Mouse (Mus musculus): ENCODE measurements around the gene Acot12. TPM values are rescaled to one million over a fixed set of nuclear protein-coding genes. Genes with fewer than 3 reads are reported as not detected.

Acot12 gene
- polyA plus RNA-seq, 1 experiment from 2014 or later, result not detected

- H3K36me3 ChIP-seq, result peaks cover 65% of the 10 kb centered on the region
- no peak overlapping the region for H3K9ac ChIP-seq (replicated peaks)
- no peaks in the 10 kb centered on the region for H3K4me1 ChIP-seq
- H3K9me3 ChIP-seq, result no peaks in the 10 kb centered on the region
- ATAC-seq (ENCODE audit: low FRiP score, low read depth), result no peak
- H3K4me2 ChIP-seq (replicated peaks), result no peak overlapping the region
- 87% methylated on average over 5 of the region's 5 CpGs for WGBS
- H3K27ac ChIP-seq (replicated peaks), result no peak overlapping the region
- no peak overlapping the region for H3K4me3 ChIP-seq
- no peaks in the 10 kb centered on the region for H3K27me3 ChIP-seq
Observed at GRCm38 (mm10) chr13:91801726-91802125, 60.4 kb downstream of the Acot12 start.

- Histone ChIP-seq H3K4me1 (peaks cover 6% of the 10 kb centered on the region; the same call in 1 of the 2 replicates), H3K9ac (replicated peaks) (peak within 1 kb of the TSS; percentile 80), H3K27ac (replicated peaks) (peak within 1 kb of the TSS; percentile 85), H3K27me3 (no peaks in the 10 kb centered on the region), H3K36me3 (peaks cover 19% of the 10 kb centered on the region), H3K4me2 (replicated peaks) (peak within 1 kb of the TSS; percentile 68), H3K9me3 (no peaks in the 10 kb centered on the region), H3K4me3 (peak within 1 kb of the TSS; percentile 68)
- WGBS, result 0% methylated on average over 50 of the region's 50 CpGs
- ATAC-seq (ENCODE audit: low FRiP score, low read depth), result peak; percentile 99
Observed at GRCm38 (mm10) chr13:91807155-91807839, 66.0 kb downstream of the Acot12 start, which contains the start of gene Zcchc9. TSS of gene Zcchc9 (minus strand) at chr13:91807705.

DNA sequence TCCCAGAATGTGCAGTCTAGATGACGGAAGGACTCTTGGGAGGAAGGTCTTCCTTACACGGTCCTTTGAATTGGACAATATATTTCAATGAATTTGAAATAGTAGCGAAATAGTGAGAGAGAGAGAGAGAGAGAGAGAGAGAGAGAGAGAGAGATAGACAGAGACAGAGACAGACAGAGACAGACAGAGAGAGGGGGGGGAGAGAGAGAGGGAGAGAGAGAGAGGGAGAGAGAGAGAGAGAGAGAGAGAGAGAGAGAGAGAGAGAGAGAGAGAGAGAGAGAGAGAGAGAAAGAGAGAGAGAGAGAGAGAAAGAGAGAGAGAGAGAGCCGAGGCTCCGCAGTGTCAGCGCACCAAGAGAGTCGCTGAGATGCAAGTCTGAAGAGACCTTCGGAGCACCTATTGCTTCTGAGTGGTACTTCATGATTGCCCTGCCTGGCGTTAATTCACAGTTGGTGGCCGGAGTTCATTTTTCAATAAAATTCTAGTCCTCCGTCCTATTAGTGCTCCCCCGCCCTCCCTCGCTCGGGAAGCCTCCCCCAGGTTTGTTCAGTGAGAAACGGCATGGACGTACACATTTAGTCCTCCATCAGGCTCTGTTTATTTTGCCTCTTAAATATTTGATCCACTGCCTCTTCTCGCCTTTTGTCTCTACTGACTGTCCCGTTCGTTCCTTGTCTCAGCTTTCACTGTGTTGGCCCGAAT, 66.7 kb downstream of the Acot12 start:
- ATAC-seq (ENCODE audit: low FRiP score, low read depth), result no peak
- peaks cover 19% of the 10 kb centered on the region for H3K36me3 ChIP-seq
- WGBS, result 43% methylated on average over 20 of the region's 20 CpGs
- peak overlapping the region; percentile 68 for H3K4me2 ChIP-seq (replicated peaks)
- peak overlapping the region; percentile 68 for H3K4me3 ChIP-seq
- H3K27ac ChIP-seq (replicated peaks), result peak overlapping the region; percentile 85
- no peaks in the 10 kb centered on the region for H3K9me3 ChIP-seq
- H3K9ac ChIP-seq (replicated peaks), result peak overlapping the region; percentile 80
- H3K27me3 ChIP-seq, result no peaks in the 10 kb centered on the region
- H3K4me1 ChIP-seq, result peaks cover 6% of the 10 kb centered on the region; the same call in 1 of the 2 replicates

- no peak overlapping the region for H3K27ac ChIP-seq (replicated peaks)
- H3K4me2 ChIP-seq (replicated peaks), result no peak overlapping the region
- 39% methylated on average over 2 of the region's 2 CpGs for WGBS
- no peak overlapping the region for H3K9ac ChIP-seq (replicated peaks)
- H3K4me1 ChIP-seq, result peaks cover 6% of the 10 kb centered on the region; the same call in 1 of the 2 replicates
- no peaks in the 10 kb centered on the region for H3K27me3 ChIP-seq
- ATAC-seq (ENCODE audit: low FRiP score, low read depth), result no peak
- peaks cover 15% of the 10 kb centered on the region for H3K36me3 ChIP-seq
- H3K9me3 ChIP-seq, result no peaks in the 10 kb centered on the region
- no peak overlapping the region for H3K4me3 ChIP-seq
Observed at GRCm38 (mm10) chr13:91809476-91809875, 68.2 kb downstream of the Acot12 start.

DNA sequence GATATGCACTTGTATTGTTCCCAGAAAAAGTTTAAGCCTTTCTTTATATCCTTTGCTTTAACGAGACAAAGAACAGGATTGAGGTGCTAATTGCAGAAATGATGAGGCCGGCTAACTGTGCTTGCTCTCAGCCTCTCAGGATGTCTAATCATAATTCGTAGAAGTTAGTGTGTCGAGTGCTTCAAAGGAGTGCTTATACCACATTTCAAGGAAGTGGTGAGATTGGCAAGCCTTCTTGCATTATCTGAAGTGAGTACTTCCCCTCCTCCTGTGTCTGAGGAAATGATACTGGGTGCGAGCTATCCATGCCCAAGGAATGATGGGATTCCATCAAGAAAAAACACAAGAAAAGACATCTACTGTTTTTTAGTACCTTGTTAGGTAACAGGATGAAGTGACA, 73.4 kb downstream of the Acot12 start:
- Histone ChIP-seq H3K4me3 (no peak overlapping the region), H3K9ac (replicated peaks) (no peak overlapping the region), H3K4me2 (replicated peaks) (no peak overlapping the region), H3K27me3 (no peaks in the 10 kb centered on the region), H3K9me3 (no peaks in the 10 kb centered on the region), H3K27ac (replicated peaks) (no peak overlapping the region), H3K36me3 (no peaks in the 10 kb centered on the region), H3K4me1 (no peaks in the 10 kb centered on the region)
- WGBS, result 84% methylated on average over 5 of the region's 5 CpGs
- ATAC-seq (ENCODE audit: low FRiP score, low read depth), result no peak

GRCm38 (mm10) chr13:91823735-91824134, 82.4 kb downstream of the Acot12 start:
- Histone ChIP-seq H3K4me1 (no peaks in the 10 kb centered on the region), H3K27ac (replicated peaks) (no peak overlapping the region), H3K4me3 (no peak overlapping the region), H3K9ac (replicated peaks) (no peak overlapping the region), H3K4me2 (replicated peaks) (no peak overlapping the region), H3K27me3 (no peaks in the 10 kb centered on the region), H3K36me3 (no peaks in the 10 kb centered on the region), H3K9me3 (no peaks in the 10 kb centered on the region)
- no peak for ATAC-seq (ENCODE audit: low FRiP score, low read depth)
- 81% methylated on average over 6 of the region's 6 CpGs for WGBS

GRCm38 (mm10) chr13:91824845-91825550, 83.7 kb downstream of the Acot12 start:
- ATAC-seq (ENCODE audit: low FRiP score, low read depth), result no peak
- Histone ChIP-seq H3K36me3 (no peaks in the 10 kb centered on the region), H3K4me2 (replicated peaks) (no peak overlapping the region), H3K9me3 (no peaks in the 10 kb centered on the region), H3K27ac (replicated peaks) (no peak overlapping the region), H3K4me1 (no peaks in the 10 kb centered on the region), H3K27me3 (no peaks in the 10 kb centered on the region), H3K9ac (replicated peaks) (no peak overlapping the region), H3K4me3 (no peak overlapping the region)
- WGBS, result 80% methylated on average over 4 of the region's 4 CpGs

DNA sequence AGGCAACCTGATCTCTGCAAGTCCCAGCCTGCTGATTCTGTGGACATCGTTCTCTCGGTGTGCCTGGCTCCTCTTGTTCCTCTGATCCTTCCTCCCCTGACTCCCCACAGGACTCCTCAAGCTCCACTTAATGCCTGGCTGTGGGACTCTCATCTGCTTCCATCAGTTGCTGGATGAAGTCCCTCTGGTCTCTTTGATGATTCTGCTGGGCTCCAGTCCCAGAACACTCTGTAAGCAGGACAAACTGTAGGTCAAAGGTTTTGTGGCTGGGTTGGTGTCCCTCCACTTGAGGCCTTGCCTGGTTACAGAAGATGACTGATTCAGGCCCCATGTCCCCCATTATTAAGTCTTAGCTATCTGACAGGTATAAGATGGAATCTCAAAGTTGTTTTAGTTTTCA, 84.8 kb downstream of the Acot12 start:
- Histone ChIP-seq H3K36me3 (no peaks in the 10 kb centered on the region), H3K4me3 (no peak overlapping the region), H3K9me3 (no peaks in the 10 kb centered on the region), H3K9ac (replicated peaks) (no peak overlapping the region), H3K4me1 (no peaks in the 10 kb centered on the region), H3K4me2 (replicated peaks) (no peak overlapping the region), H3K27me3 (no peaks in the 10 kb centered on the region), H3K27ac (replicated peaks) (no peak overlapping the region)
- WGBS, result 100% methylated on average over 2 of the region's 2 CpGs
- ATAC-seq (ENCODE audit: low FRiP score, low read depth), result no peak

GRCm38 (mm10) chr13:91827876-91828275, 86.6 kb downstream of the Acot12 start:
- Histone ChIP-seq H3K9ac (replicated peaks) (no peak overlapping the region), H3K4me2 (replicated peaks) (no peak overlapping the region), H3K27ac (replicated peaks) (no peak overlapping the region), H3K27me3 (no peaks in the 10 kb centered on the region), H3K4me3 (no peak overlapping the region), H3K9me3 (no peaks in the 10 kb centered on the region), H3K36me3 (no peaks in the 10 kb centered on the region), H3K4me1 (no peaks in the 10 kb centered on the region)
- ATAC-seq (ENCODE audit: low FRiP score, low read depth), result no peak

Small RNA genes lying within 50 kb of the gene (microRNA-seq; reads per million reads assigned to microRNA genes)
- gene Gm27656, result not detected

Other genes starting within 250 kb of the Acot12 start
- 26.6 and 29.6 TPM in 2 replicates for gene Zcchc9, start 66.2 kb downstream of the Acot12 start, polyA plus RNA-seq (2016; fragmentation: Nextera tagmentation; extraction: Ambion mirVana)
- gene Ckmt2, start 135.4 kb downstream of the Acot12 start, polyA plus RNA-seq (2016; fragmentation: Nextera tagmentation; extraction: Ambion mirVana), result not detected in 2 replicates

All from midbrain, embryonic 12.5 days (tissue).